Mouse (Mus musculus) erythroblast, embryonic 14.5 days (primary cell): ENCODE results near the gene Vmn2r86. TPM values are rescaled to one million over a fixed set of nuclear protein-coding genes. Genes with fewer than 3 reads are reported as not detected.

Experiments used
- H3K27me3 ChIP-seq: 2 replicates; pipeline ENCODE4 v1.6.1; 2012; ENCODE audit warnings: inconsistent platforms; ENCODE audit not compliant: control insufficient read depth
- H3K36me3 ChIP-seq: 2 replicates; pipeline ENCODE4 v1.6.1; 2012; ENCODE audit warnings: mild to moderate bottlenecking, inconsistent platforms; ENCODE audit not compliant: control insufficient read depth
- H3K4me1 ChIP-seq: 2 replicates; pipeline ENCODE4 v1.6.1; 2012; ENCODE audit warnings: inconsistent platforms; ENCODE audit not compliant: control insufficient read depth
- H3K4me3 ChIP-seq: replicated peaks from 2 replicates; pipeline ENCODE3; 2012; ENCODE audit warnings: moderate library complexity, mild to moderate bottlenecking, inconsistent platforms
- H3K9me3 ChIP-seq: 2 replicates; pipeline ENCODE4 v1.6.1; 2012; ENCODE audit warnings: low read length, inconsistent platforms, mixed read lengths; ENCODE audit not compliant: control insufficient read depth
- GATA1 ChIP-seq: IDR thresholded peaks from 2 replicates; pipeline ENCODE4 v1.6.1; 2012; ENCODE audit warnings: low read length, inconsistent platforms, mixed read lengths
- TAL1 ChIP-seq: IDR thresholded peaks from 3 replicates; pipeline ENCODE4 v1.6.1; 2012; ENCODE audit warnings: low read length, inconsistent platforms, mixed read lengths
- polyA plus RNA-seq: library from polyadenylated mRNA; stranded (reverse); fragments of >175 nt; gene quantifications from 2 replicates; pipeline ENCODE4 v1.2.3, GENCODE M21; 2012

Gene Vmn2r86
- polyA plus RNA-seq, 1 experiment = under 0.01 TPM

DNA sequence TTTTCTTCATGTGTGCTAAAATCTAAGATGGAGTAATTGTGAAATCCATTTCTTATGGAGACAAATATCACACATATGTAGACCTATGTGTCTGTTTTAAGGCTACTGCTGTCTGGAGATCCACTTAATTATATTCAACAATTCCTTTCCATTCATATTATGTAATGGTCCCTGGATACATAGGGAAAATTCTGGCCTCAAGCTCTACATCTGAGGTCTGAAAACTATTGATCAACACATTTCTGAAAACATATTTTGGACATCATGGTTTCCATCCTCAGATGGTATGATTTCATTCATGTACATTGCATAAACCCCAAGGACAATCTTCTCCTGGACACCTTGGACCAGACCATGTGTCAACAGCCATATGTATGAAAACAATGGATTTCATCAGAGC, 61.6 kb downstream of the Vmn2r86 start, which contains the start of gene Vmn2r84:
Gene Vmn2r84 (minus strand): TSS at position 101 of the 400 bp plus-strand sequence.
- no peak within 1 kb of the TSS for H3K4me3 ChIP-seq
- H3K9me3 ChIP-seq = no peaks in the 10 kb centered on the region
- H3K27me3 ChIP-seq = no peaks in the 10 kb centered on the region
- TF ChIP-seq TAL1 (no peak), GATA1 (no peak)
- H3K4me1 ChIP-seq = no peaks in the 10 kb centered on the region
- H3K36me3 ChIP-seq = no peaks in the 10 kb centered on the region

Other genes starting within 250 kb of the Vmn2r86 start
- under 0.01 TPM in 1 of 2 replicates, not detected in the other for gene Olfr827, start 241.6 kb downstream of the Vmn2r86 start, polyA plus RNA-seq
- gene Neurod4, start 175.8 kb downstream of the Vmn2r86 start, polyA plus RNA-seq = not detected in 2 replicates
- 0.04 TPM in 1 of 2 replicates, not detected in the other for gene Tespa1, start 133.2 kb downstream of the Vmn2r86 start, polyA plus RNA-seq
- gene Vmn2r84, start 61.7 kb downstream of the Vmn2r86 start, polyA plus RNA-seq = not detected in 2 replicates
- not detected in 2 replicates for gene Vmn2r85, start 26.3 kb downstream of the Vmn2r86 start, polyA plus RNA-seq
- not detected in 2 replicates for gene Vmn2r87, start 41.3 kb upstream of the Vmn2r86 start, polyA plus RNA-seq